Mouse (Mus musculus) olfactory bulb, adult 2 months (tissue): Measurements from ENCODE around the gene Hacd3. TPM values are rescaled to one million over a fixed set of nuclear protein-coding genes. Genes with fewer than 3 reads are reported as not detected.
A peak's percentile ranks its signal among the peaks of the same experiment; 100 is the strongest.

Experiments
- H3K27ac ChIP-seq: fragments of 200-500 bp; 2 replicates; pipeline ENCODE4 v1.5.1; 2012; ENCODE audit warnings: low read depth, low read length; ENCODE audit not compliant: insufficient read depth
- H3K4me1 ChIP-seq: fragments of 200-500 bp; 2 replicates; pipeline ENCODE4 v1.6.1; 2012; ENCODE audit warnings: low read length; ENCODE audit not compliant: control insufficient read depth, insufficient read depth
- H3K4me3 ChIP-seq: fragments of 200-500 bp; 2 replicates; pipeline ENCODE4 v1.5.1; 2012; ENCODE audit warnings: mild to moderate bottlenecking, low read depth, low read length, moderate library complexity; ENCODE audit not compliant: insufficient read depth
- CTCF ChIP-seq: fragments of 200-500 bp; IDR thresholded peaks from 2 replicates; pipeline ENCODE4 v1.5.1; 2012; ENCODE audit warnings: low read depth, mild to moderate bottlenecking, low read length, moderate library complexity; ENCODE audit not compliant: insufficient read depth
- POLR2A ChIP-seq: fragments of 200-500 bp; IDR thresholded peaks from 2 replicates; pipeline ENCODE4 v1.6.1; 2012; ENCODE audit warnings: mild to moderate bottlenecking, low read depth, low read length, moderate library complexity; ENCODE audit not compliant: insufficient read depth
- WGBS: fragments of 180-500 bp; shearing (Covaris S2); methylation state at CpG from one replicate; pipeline ENCODE4 v1.1.7; 2018; 5-methylcytosine and 5-hydroxymethylcytosine counted together
- polyA plus RNA-seq: library from polyadenylated mRNA; stranded (reverse); fragments of >200 nt; gene quantifications from 2 replicates; pipeline ENCODE4 v1.2.4, GENCODE M21; 2012; ENCODE audit warnings: low replicate concordance; ENCODE audit not compliant: missing spikeins, insufficient read depth, insufficient read length

Gene Hacd3
- 150 TPM in 1 of 2 replicates, not detected in the other for polyA plus RNA-seq

DNA sequence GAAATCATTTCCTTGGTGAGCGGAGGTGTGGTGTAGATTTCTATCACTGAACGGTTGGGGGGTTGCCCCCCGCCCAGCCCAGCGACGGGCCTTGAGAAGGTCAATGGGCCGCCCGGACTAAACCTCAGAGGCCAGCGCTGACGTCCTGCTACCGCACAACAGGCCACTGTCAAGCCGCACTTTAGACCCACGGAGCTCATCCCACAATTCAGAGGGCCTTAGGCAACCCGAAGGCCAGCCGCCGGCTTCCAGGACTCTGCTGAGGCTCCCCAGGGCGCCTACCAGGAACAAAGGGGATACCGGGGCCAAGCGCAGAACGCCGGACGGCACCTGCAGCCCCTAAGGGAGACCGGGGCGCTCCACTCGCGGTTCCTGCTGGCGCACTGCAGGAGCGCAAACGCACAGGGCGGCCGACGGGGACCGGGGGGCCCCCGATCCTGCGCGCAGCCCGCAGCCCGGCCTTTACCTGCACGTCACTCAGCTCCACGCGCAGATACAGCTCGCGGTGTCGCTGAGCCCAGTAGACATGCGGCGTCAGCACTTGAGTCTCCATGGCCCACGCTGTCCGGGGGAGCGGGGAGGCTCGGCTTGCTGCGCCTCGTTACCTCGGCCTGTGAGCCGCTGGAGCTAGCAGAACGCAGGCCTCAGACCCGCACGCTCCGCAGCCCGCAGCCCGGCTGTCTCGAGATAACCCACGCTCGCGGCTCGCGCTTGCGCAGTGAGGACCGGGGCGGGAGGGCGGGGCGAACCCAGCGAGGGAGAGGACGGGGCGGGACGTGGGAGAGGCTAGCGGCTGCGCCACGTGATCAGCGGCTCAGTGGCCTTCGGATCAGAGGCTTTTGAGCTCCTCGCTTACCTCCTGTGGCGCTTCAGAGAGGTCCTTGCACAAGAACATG lies at the start of gene Hacd3:
TSS of gene Hacd3 (minus strand) at position 703 of the 896 bp plus-strand sequence.
- peak within 1 kb of the TSS; percentile 67 for H3K4me3 ChIP-seq
- peaks cover 11% of the 10 kb centered on the region for H3K4me1 ChIP-seq
- TF ChIP-seq POLR2A (peak; percentile 97), CTCF (no peak)
- H3K27ac ChIP-seq = peak within 1 kb of the TSS; percentile 65
- under 1% methylated on average over 79 of the region's 81 CpGs for WGBS

DNA sequence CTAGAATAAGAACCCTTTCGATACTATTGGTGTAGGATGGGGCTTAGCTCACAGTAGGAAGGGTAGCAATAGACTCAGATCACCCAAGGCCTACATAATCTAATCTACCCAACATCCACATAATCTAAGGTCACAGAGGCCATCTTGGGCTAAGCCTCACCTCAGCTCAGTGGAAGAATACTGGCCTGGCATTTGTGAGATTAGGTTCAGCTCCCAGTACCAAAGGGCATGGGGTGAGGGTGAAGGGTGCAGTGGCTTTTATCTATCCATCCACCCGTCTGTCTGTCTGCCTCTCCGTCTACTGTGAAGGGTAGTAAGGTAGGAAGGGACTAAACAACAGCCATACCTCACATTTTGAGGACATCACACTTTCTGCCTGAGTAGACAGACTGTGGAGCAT lies 49.1 kb upstream of the Hacd3 start:
- Histone ChIP-seq H3K4me3 (no peak overlapping the region), H3K4me1 (no peaks in the 10 kb centered on the region), H3K27ac (no peak overlapping the region)
- TF ChIP-seq CTCF (no peak), POLR2A (no peak)
- WGBS = 94% methylated on average over 3 of the region's 3 CpGs

DNA sequence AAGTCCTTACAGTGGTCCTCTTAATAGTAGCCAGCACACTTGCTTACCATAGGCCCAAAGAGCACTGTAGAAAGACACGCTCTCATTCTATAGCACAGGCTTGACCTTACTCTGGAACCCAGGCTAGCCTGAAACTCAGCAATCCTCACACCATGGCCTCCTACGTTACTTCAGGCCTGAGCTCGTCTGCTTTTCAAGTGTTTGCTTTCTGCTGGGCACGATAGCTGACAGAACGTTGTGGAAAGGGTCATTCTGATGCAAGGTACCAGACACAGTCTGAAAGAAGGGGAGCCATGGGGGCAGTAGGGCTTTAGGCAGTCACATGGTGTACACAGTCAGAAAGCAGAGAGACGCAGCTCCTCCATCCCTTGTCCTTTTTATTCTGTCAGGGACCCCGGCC lies 42.8 kb upstream of the Hacd3 start:
- 91% methylated on average over 7 of the region's 7 CpGs for WGBS
- no peak for TF ChIP-seq CTCF
- no peak for TF ChIP-seq POLR2A
- no peaks in the 10 kb centered on the region for H3K4me1 ChIP-seq

DNA sequence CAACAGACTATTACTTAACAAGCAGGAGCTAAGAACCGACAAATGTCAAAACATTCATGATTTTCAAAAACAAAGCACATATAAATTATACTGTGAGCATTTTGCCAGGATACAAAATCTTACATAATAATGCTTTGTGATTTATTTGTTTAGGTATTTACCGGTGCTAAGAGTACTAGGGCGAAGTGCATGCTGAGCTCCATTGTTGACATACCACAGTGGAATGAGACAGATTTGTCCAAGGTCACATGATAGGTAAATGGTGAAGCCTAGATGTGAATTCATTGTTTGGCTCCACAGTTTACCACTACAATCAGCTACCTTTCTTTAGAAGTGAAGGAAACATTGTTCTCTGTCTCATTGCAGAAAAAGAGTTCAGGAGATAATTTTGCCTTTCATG lies 29.5 kb upstream of the Hacd3 start:
- Histone ChIP-seq H3K4me3 (no peak overlapping the region), H3K27ac (no peak overlapping the region), H3K4me1 (no peaks in the 10 kb centered on the region)
- TF ChIP-seq POLR2A (no peak), CTCF (no peak)
- WGBS = 90% methylated on average over 3 of the region's 3 CpGs

More for the DNA sequence above, 42.8 kb upstream of the Hacd3 start:
- no peak overlapping the region for H3K27ac ChIP-seq
- no peak overlapping the region for H3K4me3 ChIP-seq

DNA sequence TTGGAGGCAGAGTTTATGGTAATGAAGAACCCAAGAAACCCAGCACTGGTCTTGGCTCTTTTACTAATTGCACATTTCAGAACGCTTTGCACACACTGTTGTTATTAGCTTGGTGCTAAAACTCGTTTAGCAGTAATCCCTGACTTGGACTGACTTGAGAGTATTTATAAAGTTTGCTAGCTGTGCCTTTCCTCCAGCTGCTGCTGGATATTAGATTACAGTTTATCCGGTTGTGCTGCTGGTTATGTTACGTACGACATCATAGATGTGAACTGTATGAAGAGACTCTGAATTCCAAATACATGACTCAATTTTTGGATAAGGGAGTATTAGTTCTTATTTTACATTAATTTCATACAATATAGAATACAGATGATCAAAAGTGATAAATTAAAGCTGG lies 27.9 kb upstream of the Hacd3 start:
- 76% methylated on average over 5 of the region's 5 CpGs for WGBS
- TF ChIP-seq POLR2A (no peak), CTCF (no peak)
- Histone ChIP-seq H3K4me3 (no peak overlapping the region), H3K27ac (no peak overlapping the region), H3K4me1 (no peaks in the 10 kb centered on the region)

DNA sequence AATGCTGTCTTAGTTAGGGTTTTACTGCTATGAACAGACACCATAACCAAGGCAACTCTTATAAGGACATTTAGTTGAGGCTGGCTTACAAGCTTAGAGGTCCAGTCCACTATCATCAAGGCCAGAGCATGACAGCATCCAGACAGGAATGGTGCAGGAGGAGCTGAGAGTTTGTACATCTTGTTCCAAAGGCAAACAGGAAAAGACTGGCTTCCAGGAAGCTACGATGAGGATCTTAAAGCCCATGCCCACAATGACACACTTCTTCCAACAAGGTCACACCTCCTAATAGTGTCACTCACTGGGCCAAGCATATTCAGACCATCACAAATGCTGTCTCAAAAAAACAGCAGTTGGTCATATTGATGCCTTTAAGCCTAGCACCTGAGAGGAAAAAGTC lies 25.5 kb upstream of the Hacd3 start:
- Histone ChIP-seq H3K4me1 (no peaks in the 10 kb centered on the region), H3K4me3 (no peak overlapping the region), H3K27ac (no peak overlapping the region)
- WGBS = 91% methylated on average over 1 of the region's 1 CpGs
- no peak for TF ChIP-seq POLR2A
- TF ChIP-seq CTCF = no peak

DNA sequence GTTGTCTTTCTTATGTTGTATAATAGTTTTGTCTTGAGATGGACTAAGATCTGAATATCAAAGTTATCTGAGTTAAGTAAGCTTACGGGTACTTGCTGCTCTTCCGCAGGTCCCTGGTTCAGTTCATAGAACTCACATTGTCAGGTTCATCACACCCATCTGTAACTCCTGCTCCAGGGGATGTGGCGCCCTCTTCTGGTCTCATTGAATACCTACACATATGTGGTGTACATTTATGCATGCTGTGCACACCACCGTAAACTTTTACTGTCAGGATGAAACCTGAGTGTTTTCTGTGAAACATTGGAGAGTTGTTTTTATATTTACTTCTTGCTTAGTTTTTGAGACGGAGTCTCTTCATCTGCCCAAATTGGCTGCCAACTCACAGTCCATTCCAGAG lies 19.9 kb upstream of the Hacd3 start:
- Histone ChIP-seq H3K4me3 (no peak overlapping the region), H3K4me1 (peaks cover 6% of the 10 kb centered on the region), H3K27ac (no peak overlapping the region)
- WGBS = 93% methylated on average over 5 of the region's 5 CpGs
- TF ChIP-seq POLR2A = no peak
- TF ChIP-seq CTCF = no peak

DNA sequence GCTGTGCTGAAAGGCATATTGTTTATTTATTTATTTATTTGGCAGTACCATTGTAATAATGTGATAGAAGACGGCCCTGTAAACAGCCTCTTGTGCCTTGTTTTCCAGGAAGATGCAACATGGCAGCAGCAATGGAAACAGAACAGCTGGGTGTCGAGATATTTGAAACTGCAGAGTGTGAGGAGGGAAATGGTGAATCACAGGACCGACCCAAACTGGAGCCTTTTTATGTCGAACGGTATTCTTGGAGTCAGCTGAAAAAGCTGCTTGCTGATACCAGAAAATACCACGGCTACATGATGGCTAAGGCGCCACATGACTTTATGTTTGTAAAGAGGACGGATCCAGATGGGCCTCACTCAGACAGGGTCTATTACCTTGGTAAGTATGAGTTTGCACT lies 15.4 kb upstream of the Hacd3 start:
- Histone ChIP-seq H3K27ac (peak overlapping the region; percentile 51; the same call in 1 of the 2 replicates), H3K4me1 (peaks cover 9% of the 10 kb centered on the region), H3K4me3 (no peak overlapping the region)
- TF ChIP-seq POLR2A (no peak), CTCF (no peak)
- WGBS = 27% methylated on average over 8 of the region's 8 CpGs

DNA sequence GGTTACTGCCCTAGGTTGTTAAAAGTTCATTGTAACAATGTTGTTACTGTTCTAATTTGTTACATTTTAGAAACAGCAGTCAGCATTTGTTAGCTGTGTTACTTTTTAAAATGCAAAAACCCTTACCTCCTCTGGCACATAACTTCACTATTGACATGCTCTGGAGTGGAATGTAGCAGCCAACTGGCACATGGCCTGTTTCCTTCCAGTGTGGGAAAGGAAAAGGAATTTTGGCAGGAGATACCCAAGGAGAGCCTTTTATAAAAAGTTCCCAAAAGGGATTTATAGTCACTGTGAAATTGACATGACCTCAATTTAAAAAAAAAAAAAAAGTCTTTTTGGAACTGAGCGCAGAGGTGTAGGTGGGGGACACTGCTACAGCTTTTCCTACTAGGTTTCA lies 15.0 kb upstream of the Hacd3 start:
- Histone ChIP-seq H3K4me3 (no peak overlapping the region), H3K27ac (no peak overlapping the region), H3K4me1 (peaks cover 9% of the 10 kb centered on the region)
- 51% methylated on average over 1 of the region's 1 CpGs for WGBS
- TF ChIP-seq CTCF (no peak), POLR2A (no peak)
